Mouse (Mus musculus): ENCODE data around the gene Atn1. TPM values are rescaled to one million over a fixed set of nuclear protein-coding genes. Genes with fewer than 3 reads are reported as not detected.

Gene Atn1
- 58.0 and 62.7 TPM in 2 replicates for polyA plus RNA-seq (2012)

DNA sequence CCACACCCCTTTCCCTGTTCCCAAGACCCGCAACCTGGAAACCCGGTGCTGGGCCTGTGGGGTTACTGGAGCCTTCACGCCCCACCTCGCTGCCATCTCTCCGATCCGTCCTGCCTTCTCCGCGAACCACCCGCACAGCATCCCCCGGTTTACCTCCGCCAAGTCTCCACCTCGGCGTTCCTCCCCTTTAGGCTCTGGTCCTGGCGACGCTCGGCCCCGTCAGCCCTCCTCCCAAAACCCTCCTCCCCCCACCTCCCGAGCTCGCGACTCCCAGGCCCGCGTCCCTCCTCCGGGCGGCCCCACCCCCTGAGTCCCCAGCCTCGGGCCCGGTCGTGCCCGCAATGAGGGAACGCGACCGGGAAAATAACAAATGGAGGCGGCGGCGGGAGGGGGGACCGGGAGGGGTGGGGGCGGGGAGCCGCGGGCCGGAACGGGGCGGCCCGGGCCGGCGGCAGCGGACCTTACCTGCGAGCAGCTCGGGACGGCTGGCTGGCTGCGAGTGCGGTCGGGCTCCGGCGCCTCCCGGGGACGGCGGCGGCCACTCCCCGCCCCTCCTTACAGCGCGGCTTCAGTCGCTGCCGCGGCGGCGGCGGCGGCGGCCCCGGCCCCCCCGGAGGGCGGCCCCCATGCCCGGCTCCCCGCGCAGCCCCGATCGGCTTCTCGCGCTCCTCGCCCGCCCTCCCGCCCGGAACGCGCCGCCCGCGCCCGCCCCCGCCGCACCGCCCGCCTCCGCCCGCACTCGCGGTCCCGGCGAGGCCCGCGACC is at the start of gene Atn1, which contains the start of gene Gm45234:
Gene Atn1, minus strand, starts transcription at position 694 of the 765 bp plus-strand sequence.
Gene Gm45234, minus strand, starts transcription at position 191 of the 765 bp plus-strand sequence.
- TF ChIP-seq GATA1 (IDR thresholded peaks at IDR 0.05; ENCODE audit: low read length): no peak

DNA sequence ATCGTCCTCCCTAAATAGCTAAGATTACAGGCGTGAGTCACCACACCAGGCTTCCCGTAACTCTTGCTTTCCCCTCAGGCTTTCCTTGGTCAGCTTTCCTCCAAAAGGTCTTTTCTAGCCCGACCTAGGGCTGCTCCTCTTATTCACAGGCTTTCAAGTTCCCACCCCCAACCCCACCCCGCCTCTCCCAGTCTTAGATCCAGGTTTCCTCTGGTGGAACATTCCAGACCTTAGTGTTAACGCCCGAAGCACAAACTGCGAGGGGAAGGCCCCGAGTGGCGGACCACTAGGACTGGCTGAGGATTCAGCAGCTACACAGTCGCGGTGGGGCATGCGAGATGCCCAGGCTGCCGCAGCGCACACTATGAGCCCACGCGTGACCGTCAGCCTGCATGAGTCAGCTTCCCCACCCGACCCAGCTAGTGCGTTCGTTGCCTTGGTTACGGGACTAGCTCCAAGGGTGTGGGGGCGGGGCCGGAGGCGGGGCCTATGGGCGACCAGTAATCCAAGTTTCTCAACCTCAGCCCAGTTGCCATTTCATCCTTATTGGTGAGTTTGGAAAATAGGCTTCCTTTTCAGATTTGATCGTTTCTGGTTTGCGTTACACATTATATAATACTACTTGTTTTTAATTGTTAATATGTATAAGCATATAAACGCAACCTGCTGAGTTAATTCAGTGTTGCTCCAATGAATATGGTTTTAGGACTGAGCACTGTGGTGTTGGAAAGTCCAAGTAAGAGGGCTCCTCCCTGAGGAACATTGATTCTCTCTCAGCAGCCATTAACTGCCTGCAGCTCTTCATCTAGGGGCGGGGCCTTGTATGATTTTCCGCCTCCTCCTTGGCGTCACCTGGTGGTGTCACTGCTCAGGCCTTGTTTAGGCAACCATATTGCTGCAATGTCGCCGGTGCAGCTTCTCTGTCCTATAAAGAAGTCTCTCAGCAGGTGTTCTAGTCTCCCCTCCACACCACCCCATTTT is 49.3 kb upstream of the Atn1 start:
- TF ChIP-seq GATA1 (IDR thresholded peaks at IDR 0.05; ENCODE audit: low read length): no peak

DNA sequence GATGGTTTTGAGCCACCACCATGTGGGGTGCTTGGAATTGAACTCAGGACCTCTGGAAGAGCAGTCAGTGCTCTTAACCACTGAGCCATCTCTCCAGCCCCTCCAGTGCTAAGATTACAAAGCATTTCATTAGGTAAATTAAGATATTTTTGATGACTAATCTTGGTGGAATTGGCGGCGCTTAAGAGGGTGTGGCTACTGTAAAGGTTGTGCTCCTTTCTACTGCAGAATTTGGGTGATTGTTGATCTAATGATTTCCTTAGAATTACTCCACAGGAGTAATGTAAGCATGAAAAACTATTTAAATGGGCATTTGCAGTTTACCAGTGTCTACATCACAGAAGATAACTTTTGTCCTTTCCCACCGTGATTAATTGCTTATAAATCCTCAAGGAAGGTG is 48.0 kb upstream of the Atn1 start:
- TF ChIP-seq GATA1 (IDR thresholded peaks at IDR 0.05; ENCODE audit: low read length): no peak

DNA sequence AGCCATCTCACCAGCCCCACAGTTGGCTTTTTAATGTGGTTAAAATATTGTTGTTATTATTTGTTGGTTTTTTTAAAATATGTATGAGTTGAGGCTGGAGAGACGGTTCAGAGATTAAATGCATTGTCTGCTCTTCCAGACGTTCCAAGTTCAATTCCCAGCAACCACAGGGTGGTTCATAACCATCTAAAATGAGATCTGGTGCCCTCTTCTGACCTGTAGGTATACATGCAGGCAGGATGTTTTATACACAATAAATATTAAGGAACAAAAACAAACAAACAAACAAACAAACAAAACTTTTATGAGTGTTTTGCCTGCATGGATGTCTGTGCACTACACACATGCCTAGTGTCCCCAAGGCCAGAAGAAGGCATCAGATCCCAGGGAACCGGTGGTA is 46.7 kb upstream of the Atn1 start:
- no peak for TF ChIP-seq GATA1 (IDR thresholded peaks at IDR 0.05; ENCODE audit: low read length)

DNA sequence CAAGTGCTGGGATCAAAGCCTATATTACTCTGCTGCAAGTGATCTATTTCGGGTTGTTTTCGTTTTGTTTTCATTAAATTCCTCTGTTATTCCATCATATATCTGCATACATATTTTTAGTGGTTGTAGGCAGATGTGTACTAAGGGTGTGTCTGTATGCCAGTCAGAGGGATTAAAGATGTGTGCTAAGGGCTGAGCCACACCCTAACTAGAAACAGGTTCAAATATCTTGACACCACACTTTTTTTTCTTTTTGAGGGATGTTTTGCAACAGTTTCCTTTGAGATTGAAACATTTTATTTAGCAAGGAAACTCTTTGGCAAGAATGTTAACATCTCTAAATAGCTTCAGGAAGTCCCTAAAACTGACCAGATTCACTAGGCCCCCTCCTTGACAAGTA is 39.9 kb upstream of the Atn1 start:
- TF ChIP-seq GATA1 (IDR thresholded peaks at IDR 0.05; ENCODE audit: low read length): no peak

DNA sequence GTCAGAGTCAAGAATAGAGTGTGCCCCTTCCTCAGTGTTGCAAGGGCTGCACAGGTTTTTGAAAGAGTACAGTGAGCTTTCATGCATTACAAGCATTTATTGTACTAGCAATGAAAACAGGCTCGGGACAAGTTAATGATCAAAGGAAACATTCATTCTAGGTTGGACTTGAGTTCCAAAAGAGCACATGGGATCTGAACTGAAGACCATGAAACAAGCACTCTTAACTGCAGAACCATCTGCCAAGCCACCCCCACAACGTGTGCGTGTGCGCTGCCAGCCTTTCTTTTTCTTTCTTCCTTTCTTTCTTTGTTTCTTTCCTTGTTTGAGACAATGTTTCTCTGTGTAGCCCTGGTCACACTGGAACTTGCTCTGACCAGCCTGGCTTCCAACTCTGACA is 39.5 kb upstream of the Atn1 start:
- no peak for TF ChIP-seq GATA1 (IDR thresholded peaks at IDR 0.05; ENCODE audit: low read length)

DNA sequence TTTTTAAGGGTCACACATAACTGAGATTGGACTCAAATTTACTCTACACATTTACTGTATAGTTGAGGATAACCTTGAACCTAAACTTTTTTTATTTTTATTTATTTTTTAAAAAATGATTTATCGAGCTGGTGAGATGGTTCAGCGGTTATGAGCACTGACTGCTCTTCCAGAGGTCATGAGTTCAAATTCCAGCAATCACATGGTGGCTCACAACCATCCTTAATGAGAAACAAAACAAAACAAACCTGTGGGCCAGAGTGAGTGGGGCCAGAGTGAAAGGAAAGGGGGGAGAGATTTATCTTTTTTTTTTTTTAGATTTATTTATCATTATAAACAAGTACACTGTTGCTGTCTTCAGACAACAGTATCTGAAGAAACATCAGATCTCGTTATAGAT is 35.6 kb upstream of the Atn1 start:
- TF ChIP-seq GATA1 (IDR thresholded peaks at IDR 0.05; ENCODE audit: low read length): no peak

DNA sequence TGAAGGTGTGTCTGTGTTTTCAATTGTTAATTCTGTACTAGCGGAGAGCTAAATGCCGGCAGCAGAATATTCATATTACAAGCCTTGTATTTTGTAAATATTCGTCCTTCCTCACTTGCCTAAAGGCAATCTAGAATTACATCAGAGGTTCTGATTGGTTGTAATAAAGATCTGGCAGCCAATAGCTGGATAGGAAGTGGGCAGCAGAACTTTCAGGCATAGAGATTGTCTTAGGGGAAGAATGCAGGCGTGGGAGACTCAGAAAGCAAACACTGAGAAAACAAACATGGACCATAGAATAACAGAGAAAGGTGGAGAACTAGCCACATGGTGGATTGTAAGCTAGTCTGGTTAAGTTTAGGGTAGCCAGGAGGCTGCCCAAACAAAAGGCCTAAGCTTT is 33.8 kb upstream of the Atn1 start:
- TF ChIP-seq GATA1 (IDR thresholded peaks at IDR 0.05; ENCODE audit: low read length): no peak

DNA sequence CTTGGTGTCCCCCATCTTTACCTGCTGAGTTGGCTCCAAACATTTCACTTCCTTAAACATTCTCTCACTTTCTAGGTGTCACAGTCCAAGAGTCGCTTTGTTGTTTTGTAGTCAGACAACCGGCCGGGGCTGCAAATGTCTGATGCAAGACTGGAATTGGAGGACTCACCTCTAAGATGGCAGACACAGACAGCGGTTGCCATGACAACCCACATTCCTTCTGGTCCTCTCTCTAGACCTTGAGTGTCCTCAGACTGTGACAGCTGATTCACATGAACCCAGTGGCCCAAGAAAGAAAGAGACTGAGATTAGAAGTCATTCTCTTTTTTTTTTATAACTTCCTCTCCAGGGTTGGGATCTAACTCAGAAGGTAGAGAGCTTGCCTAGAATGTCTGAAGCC is 33.2 kb upstream of the Atn1 start:
- no peak for TF ChIP-seq GATA1 (IDR thresholded peaks at IDR 0.05; ENCODE audit: low read length)

DNA sequence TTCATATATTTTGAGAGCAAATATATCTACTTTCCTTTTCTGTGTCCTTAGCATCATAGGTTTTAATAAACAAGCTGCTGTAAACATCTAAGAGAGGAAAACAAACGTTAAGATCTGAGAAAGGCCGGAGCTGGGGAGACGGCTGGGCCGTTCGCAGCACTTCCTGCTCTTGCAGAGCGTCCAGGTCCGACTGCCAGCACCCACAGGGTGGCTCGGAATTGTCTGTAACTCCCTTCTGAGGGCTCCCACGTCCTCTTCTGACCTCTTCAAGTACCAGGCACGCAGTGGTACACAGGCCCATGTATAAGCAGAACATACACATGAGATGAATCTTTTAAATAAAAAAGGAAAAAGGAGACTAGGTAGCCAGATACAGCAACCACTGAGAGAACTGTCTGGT is 31.4 kb upstream of the Atn1 start:
- TF ChIP-seq GATA1 (IDR thresholded peaks at IDR 0.05; ENCODE audit: low read length): no peak

DNA sequence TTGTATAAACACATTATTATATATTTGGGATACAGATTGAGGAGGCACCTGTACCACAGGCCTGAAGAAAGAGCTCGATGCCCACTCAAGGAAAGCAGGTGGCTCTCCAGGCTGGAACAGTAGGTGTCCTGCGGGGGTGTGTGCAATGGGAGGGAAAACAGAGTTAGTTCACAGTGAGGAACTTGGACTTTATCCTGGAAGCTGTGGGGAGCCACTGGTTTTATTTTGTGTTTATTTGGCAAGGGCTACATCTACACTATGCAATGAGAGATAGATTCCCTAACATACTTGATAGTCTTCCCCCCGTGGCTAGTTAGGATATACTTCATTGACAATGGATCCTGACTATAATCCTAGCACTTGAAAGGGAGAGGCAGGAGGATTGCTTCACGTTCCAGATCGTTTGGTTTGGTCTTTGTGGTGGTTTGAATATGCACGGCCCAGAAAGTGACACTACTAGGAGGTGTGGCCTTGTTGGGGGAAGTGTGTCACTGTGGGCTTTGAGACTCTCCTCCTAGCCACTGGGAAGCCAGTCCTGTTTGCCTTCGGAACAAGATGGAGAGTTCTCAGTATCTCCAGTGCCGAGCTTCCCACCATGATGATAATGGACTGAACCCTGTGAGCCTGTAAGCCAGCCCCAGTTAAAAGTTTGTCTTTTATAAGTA is 30.6 kb upstream of the Atn1 start:
- TF ChIP-seq GATA1 (IDR thresholded peaks at IDR 0.05; ENCODE audit: low read length): no peak

DNA sequence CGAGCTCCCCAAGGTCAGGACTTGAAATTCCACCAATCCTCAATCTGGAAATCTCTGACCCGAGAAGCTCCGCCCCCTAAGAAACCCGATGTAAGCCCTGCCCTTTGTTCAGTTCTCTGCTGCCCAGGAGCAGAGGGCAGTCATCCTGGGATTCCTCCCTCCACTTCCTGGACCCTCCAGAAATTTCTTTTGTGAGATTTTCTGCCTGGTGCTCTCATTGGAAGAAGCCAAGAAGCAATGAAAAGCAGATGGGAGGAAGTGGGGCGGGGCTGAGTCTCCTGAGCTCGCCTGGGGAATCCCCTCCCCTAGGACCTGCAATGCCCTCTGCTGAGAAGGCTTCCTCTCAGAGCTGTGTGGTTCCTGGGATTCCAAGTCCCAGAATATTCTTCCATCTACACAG is 26.1 kb upstream of the Atn1 start:
- no peak for TF ChIP-seq GATA1 (IDR thresholded peaks at IDR 0.05; ENCODE audit: low read length)

DNA sequence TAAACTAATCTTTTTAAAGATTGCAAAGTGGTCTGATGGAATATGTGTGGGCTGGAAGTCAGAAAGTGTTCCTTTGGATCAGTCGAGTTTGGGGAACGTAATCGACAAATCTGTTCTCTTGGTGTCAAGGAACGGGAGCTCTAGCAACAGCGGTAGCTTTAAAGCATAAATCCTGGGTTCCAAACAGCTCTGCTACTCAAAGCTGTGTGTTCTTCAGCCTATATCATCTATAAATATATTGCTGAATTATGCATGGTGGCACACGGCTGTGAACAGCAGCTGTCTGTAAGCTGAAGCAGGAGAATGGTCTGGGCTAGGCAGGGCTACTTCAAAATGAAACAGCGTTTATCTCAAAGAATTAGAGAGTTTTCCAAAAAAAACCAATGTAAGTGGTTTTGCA is 24.6 kb upstream of the Atn1 start:
- no peak for TF ChIP-seq GATA1 (IDR thresholded peaks at IDR 0.05; ENCODE audit: low read length)

DNA sequence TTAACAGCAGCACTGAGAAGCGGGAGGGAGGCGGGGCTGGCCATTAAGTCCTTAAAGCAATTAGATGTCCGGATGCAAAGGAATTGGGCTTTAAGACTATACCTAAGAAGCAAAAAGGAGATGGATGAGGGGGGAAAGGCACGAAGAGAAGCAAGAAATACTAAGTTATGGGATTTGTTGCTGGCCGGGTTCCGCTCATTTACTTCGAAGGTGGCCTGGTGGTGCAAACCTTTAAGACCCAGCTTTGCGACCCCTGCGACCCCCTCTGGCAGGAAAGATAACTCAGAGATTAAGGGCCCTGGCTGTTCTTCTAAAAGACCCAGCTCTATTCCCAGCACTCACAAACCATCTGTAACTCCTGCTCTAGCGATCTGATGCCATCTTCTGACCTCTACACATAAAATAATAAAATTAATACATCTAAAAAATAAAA is 23.7 kb upstream of the Atn1 start:
- TF ChIP-seq GATA1 (IDR thresholded peaks at IDR 0.05; ENCODE audit: low read length): no peak

DNA sequence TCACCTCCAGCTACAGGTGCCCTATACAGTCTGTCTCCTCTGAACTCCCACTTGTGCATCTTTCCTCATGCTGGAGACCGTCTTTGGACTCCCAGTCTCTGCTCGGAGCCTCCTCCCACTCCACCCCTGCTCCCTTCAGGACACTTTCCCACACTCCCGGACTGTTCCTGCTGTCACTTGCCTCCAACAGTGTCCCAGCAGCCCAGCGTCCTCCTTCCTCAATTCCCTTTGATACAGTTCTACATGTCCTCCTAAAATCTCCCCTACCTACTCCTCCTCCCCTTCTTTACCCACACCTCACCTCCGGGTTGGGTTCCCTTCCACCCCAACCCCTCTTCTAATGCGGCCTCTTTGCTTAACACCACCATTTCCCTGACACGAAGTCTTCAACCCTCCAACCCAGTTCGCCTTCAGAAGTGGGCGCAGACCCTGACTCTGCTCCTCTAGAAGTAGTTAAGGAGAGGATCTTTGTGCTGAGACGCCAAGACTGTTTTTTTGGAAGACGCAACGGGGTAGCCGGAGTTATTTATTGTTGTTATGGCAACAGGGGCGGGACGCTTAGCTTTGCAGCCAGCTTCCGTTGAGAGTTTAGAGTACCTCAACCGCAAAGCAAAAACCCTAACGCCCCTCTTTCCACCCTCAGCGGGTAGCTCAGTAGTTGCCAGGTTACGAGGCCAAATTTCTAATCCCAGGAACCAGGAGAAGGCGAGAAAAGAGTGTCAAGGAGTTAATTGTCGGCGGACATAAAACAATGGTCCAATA is 23.1 kb upstream of the Atn1 start, which contains the start of gene Lrrc23:
Gene Lrrc23, minus strand, starts transcription at position 506 of the 762 bp plus-strand sequence.
- TF ChIP-seq GATA1 (IDR thresholded peaks at IDR 0.05; ENCODE audit: low read length): no peak

Measured in G1E-ER4 (cell line).